Comparison of ENCODE assay signal across 24 mouse cellular contexts in genomic region chr10:118469047-118469446, GRCm38 (mm10). TPM values are rescaled to one million over a fixed set of nuclear protein-coding genes. Genes with fewer than 3 reads are reported as not detected.
DNase-seq lines count a peak whose midpoint lies in the region; ATAC-seq lines count a peak whose summit lies in the region.
"Had no signal": no experiment of that assay in that cellular context is flagged by ENCODE, and none has a peak within 500 bp of the region (broad histone marks: within the 10 kb centered on the region; RNA-seq: fewer than 3 reads in every experiment).

No protein-coding gene starts in this region.

- H3K27me3 ChIP-seq in neural tube, embryonic 15.5 days (replicated peaks): no peaks in the 10 kb centered on the region
- H3K27me3 ChIP-seq: forebrain, embryonic 12.5 days; heart, embryonic 15.5 days; hindbrain, embryonic 13.5 days; midbrain, embryonic 12.5 days had no signal

- H3K9me3 ChIP-seq in neural tube, embryonic 15.5 days (replicated peaks): no peaks in the 10 kb centered on the region
- H3K9me3 ChIP-seq: forebrain, embryonic 12.5 days; midbrain, embryonic 12.5 days had no signal

- ATAC-seq in common myeloid progenitor, adult 5-6 weeks (replicated peaks; ENCODE audit: low read depth, poor library complexity, severe bottlenecking): peak; percentile 20
- ATAC-seq in neural tube, embryonic 15.5 days (ENCODE audit: low FRiP score): no peak
- ATAC-seq: intestine, postnatal 0 days had no signal

- DNase-seq in thymus, postnatal 25 days: peak; percentile 15
- no peak for DNase-seq in thymus, postnatal 14 days
- peak; percentile 71 to 80 for DNase-seq in natural killer cell, adult 2 months (ENCODE audit: low spot score in 2 of 2)
- no peak for DNase-seq in urinary bladder, postnatal 10 days (ENCODE audit: low spot score)
- DNase-seq in embryo, embryonic 10 days (ENCODE audit: low spot score): no peak
- DNase-seq: adrenal gland, adult 2 months; cerebellum, adult 2 months; embryo, embryonic 11 days; kidney, postnatal 4 days; right cerebral cortex, postnatal 4 days had no signal

- no peak overlapping the region for H3K9ac ChIP-seq in neural tube, embryonic 15.5 days (replicated peaks)
- H3K9ac ChIP-seq: forebrain, embryonic 12.5 days; heart, embryonic 15.5 days; hindbrain, embryonic 13.5 days; midbrain, embryonic 12.5 days had no signal

- no peak overlapping the region for H3K4me2 ChIP-seq in neural tube, embryonic 15.5 days
- H3K4me2 ChIP-seq: forebrain, embryonic 12.5 days; heart, embryonic 15.5 days; hindbrain, embryonic 13.5 days; liver, embryonic 11.5 days; midbrain, embryonic 12.5 days had no signal

- no peak overlapping the region for H3K4me3 ChIP-seq in neural tube, embryonic 15.5 days (replicated peaks)
- H3K4me3 ChIP-seq: forebrain, embryonic 12.5 days; heart, embryonic 15.5 days; hindbrain, embryonic 13.5 days; midbrain, embryonic 12.5 days; myocyte had no signal

- H3K36me3 ChIP-seq in neural tube, embryonic 15.5 days: no peaks in the 10 kb centered on the region
- H3K36me3 ChIP-seq: forebrain, embryonic 12.5 days; heart, embryonic 15.5 days; hindbrain, embryonic 13.5 days; midbrain, embryonic 12.5 days had no signal

- no peak overlapping the region for H3K27ac ChIP-seq in neural tube, embryonic 15.5 days (replicated peaks)
- H3K27ac ChIP-seq: forebrain, embryonic 12.5 days; heart, embryonic 15.5 days; hindbrain, embryonic 13.5 days; midbrain, embryonic 12.5 days had no signal

- no peaks in the 10 kb centered on the region for H3K4me1 ChIP-seq in neural tube, embryonic 15.5 days
- H3K4me1 ChIP-seq: forebrain, embryonic 12.5 days; heart, embryonic 15.5 days; hindbrain, embryonic 13.5 days; midbrain, embryonic 12.5 days had no signal

- WGBS in neural tube, embryonic 15.5 days: 89% methylated on average over 3 of the region's 3 CpGs

RNA-seq across cellular contexts. Expression of gene Ifng, which starts 28.2 kb away (rescaled TPM):
- total RNA-seq in common myeloid progenitor, adult 5-6 weeks (2017): 0.46 TPM in 1 of 2 replicates, not detected in the other
- polyA plus RNA-seq in neural tube, embryonic 15.5 days (2015; fragmentation: Nextera tagmentation; extraction: Ambion mirVana): not detected in 2 replicates
- total RNA-seq: adrenal gland, adult 2 months; layer of hippocampus, postnatal 14 days; left cerebral cortex, postnatal 25 days had no signal
- polyA plus RNA-seq: adrenal gland, adult 2 months; cerebellum, adult 2 months; forebrain, embryonic 12.5 days; gonadal fat pad, adult 2 months; heart, embryonic 15.5 days; hindbrain, embryonic 13.5 days; intestine, postnatal 0 days; liver, embryonic 11.5 days; lung, embryonic 16.5 days; midbrain, embryonic 12.5 days; myocyte; stomach, embryonic 16.5 days had no signal

Comparison
In these comparisons a context has a peak if more than half of its experiments do, and no peak if none do; other contexts are left out.
1. DNase-seq: peak in thymus, postnatal 25 days (single experiment) and natural killer cell, adult 2 months (2 of 2); none in thymus, postnatal 14 days (single experiment), urinary bladder, postnatal 10 days (single experiment) and embryo, embryonic 10 days (single experiment).